Mouse (Mus musculus): ENCODE data around the gene Prelp. TPM values are rescaled to one million over a fixed set of nuclear protein-coding genes. Genes with fewer than 3 reads are reported as not detected.

Prelp gene
- total RNA-seq, 2 experiments from 2014 or later = 25.0 to 29.5 TPM

DNA sequence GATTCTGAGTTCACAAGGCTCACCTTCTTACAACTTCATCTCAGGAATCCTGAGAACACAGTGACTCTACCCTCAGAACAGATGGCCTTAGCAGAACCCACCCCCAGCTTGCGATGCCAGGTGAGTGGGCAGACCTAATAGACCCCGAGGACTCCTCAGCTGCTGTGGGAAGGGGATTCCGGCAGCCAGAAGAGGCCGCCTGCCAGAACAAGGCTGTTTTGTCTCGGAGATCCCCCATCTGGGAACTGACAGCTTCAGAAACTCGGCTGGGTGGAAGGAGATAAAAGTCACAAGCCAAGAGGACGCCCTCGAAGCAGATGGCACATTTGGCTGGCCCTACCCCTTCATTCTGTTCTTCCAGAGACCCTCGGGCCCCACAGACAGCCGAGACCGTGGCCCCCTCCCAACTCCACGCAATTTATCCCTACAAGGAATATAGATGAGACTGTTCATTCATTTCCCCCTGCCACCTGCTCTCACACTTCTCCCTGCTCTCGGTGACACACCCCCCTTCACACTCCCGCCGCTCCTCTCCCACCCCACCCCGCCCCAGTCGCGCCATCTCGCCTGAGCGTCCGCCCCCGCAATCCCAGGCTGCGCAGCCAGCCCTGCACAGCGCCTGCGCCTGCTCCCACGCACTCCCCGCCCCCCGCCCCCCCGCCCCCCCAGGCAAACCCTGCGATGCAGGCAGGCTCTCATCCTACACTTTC is 13.1 kb downstream of the Prelp start, which contains the start of gene Optc:
TSS of gene Optc (minus strand) at position 51 of the 710 bp plus-strand sequence.
- intact Hi-C loops (cut with DNase I) = no loop called here
- peak; percentile 41 to 55 for DNase-seq

DNA sequence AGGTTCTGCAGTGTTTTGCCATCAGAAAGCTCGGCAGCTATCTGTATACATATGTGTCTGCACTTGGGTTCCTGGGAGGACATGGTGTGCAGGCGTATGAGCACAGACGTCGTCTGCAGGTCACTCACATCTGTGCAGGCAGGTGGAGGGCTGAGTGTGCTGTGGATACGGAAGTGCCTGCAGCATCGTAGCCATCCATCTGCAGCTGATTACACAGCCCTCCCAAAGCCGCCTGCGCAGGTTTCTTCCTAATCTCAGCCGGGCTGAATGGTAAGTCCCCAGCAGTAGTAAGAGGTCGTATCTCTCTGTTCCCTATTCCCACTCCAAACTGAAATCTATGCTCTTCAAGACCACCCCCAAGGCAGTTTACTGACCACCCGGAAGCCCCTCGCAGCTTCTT is 14.8 kb downstream of the Prelp start:
- no peak for DNase-seq
- intact Hi-C loops (cut with DNase I) = no loop called here

DNA sequence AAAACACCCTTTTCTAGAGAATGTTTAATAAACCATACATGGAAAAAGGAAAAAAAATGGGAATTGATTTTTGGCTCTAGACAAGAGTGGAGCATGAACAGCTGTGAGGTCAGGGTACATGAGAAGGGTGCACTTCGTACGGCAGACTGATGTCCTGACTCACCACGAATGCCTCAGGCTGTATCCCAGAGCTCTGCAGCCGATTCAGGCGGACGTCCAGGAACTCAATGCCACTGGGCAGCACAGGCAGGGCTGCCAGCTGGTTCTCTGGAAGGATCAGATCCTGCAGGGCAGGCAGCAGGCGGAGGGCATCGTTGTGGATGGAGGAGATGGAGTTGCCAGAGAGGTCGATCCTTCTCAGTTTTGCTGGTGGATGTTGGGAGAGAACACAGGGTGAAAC is 20.4 kb downstream of the Prelp start:
- intact Hi-C loops (cut with DNase I) = no loop called here
- DNase-seq = no peak

DNA sequence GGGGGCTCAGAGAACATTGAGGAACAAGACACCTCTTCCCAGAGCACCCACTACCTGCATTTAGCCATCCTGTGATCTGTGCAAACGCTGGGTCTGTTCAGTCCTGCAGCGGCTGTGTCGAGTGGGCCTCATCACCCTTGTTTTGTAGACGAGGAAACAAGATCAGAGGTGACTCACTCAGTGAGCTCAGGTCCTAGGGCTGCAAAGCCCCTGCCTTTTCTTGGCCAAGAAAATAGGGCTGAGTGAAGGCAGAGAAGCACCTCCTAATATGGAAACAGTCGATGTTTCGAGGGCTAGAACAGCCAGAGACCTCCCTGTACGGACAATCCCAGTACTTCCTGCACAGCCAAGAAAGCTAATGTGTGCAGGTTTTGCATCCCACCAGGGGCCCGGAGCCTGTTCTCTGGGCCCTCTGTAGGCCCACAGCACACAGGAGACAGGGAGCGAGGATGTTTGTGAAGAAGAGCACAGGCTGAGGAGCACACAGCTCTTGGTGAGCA is 22.1 kb downstream of the Prelp start:
- intact Hi-C loops (cut with DNase I) = loop anchor here (5.0 kb wide), 2 partner anchors 97 to 267 kb away; partner anchors contain the start of gene Atp2b4
- no peak for DNase-seq

GRCm38 (mm10) chr1:133897293-133897692 is 23.9 kb downstream of the Prelp start:
- intact Hi-C loops (cut with DNase I) = loop anchor here (5.0 kb wide), 2 partner anchors 95 to 265 kb away; partner anchors contain the start of gene Atp2b4
- no peak for DNase-seq

GRCm38 (mm10) chr1:133891489-133891888 is 29.7 kb downstream of the Prelp start:
- intact Hi-C loops (cut with DNase I) = no loop called here
- peak; percentile 54 to 58 for DNase-seq

DNA sequence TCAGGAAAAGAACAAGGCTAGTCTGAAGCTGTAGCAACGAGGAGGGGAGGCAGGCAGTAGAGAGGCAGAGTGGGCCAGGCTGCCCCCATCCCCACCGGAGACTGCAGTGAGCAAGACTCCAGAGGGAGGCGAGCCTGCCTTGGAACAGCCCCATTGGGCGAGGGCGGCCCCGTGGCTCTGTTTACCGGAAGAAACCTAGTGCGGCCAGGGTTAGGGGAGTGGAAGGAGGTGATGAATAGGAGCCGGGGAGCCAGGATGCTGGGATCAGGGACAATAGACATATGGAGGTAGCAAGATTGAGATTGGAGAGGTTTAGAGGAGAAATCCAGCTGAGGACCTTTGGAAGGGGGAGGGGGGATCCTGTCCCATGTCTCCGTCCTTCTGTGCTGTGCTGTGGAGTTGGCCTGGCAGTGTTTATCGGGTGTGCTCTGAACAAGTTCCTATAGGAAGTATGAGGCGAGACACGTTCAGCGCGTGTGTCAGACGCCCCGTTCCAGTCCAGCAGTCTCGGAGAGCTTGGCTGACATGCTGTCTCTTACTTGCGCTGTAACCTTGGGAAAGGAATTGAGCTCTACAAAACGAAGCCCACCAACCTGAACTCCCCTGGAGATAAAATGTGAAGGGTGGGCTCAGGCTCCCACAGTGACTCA is 31.1 kb downstream of the Prelp start:
- intact Hi-C loops (cut with DNase I) = no loop called here

DNA sequence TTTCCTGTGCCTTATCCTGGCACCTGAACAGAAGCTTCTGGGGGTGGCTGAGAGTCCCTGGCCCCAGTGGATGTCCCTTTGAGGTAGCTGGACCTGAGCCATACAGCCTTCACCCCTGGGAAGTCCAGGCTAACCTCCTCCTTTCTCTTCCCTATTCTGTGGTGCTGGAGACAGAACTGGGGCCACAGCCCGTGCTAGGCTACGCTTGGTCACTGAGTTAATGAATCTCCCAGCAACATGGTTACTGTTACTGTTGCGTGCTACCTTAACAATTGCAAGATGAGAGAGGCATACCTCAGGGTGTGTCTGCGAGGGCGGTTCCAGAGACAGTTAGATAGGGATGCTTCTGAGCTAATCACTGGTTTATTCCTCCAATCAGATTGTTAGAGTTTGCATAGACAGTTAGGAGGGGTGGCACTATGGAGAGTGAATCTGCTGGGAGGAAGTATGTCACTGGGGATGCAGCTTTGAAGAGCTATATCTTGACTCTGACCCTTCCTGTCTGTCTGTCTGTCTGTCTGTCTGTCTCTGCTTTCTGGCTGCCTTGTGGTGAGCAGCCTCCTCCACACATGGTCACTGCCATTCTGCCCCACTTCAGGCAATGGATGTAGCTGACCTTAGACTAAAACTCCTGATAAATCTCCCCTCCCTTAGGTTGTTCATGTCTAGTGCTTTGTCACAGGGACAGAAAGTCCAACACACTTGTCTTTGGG is 33.5 kb downstream of the Prelp start:
- intact Hi-C loops (cut with DNase I) = no loop called here

More for the DNA sequence above, 31.1 kb downstream of the Prelp start:
- DNase-seq = peak in 1 of 2 experiments; percentile 28

GRCm38 (mm10) chr1:133887044-133887443 is 34.2 kb downstream of the Prelp start:
- no peak for DNase-seq
- intact Hi-C loops (cut with DNase I) = no loop called here

More for the DNA sequence above, 33.5 kb downstream of the Prelp start:
- DNase-seq = no peak

- intact Hi-C loops (cut with DNase I) = no loop called here
These were observed 34.8 kb downstream of the Prelp start for GRCm38 (mm10) chr1:133886431-133886830.

DNA sequence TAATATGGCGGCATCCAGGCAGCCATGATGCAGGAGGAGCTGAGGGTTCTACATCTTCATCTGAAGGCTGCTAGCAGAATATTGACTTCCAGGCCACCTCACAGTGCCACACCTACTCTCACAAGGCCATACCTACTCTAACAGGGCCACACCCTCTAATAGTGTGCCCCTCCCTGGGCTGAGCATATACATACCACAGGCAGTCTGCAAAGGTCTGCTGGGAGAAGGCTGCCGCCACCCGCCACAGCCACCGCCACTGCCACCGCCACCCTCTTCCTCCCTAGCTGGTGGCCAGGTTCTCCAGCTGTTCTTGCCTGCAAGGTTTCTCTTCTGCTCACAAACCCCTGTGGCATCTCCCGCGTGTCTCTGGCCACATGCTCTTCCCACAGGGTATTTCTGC is 35.4 kb downstream of the Prelp start:
- intact Hi-C loops (cut with DNase I) = no loop called here
- no peak for DNase-seq

More at GRCm38 (mm10) chr1:133886431-133886830, 34.8 kb downstream of the Prelp start:
- no peak for DNase-seq

DNA sequence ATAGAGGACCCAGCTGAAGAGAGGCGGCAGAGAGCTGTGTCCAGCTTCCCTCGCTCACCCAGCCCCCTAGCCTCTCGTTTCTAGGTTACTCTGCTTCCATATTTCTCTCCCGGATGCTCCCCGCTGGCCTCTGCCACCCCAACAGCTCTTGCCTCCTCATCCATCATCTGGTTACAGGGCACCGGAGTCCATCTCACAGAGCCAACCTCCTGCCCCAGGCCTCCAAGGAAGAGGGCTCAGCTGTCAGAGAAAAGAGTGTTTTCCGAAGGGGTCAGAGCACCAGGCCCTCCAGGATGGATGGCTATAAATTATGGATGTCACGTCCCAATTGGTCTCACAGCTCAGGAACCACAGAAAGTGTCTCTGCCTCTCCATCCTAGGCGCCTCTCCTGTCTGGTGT is 36.5 kb downstream of the Prelp start:
- intact Hi-C loops (cut with DNase I) = no loop called here
- DNase-seq = no peak

GRCm38 (mm10) chr1:133884090-133884489 is 37.1 kb downstream of the Prelp start:
- no peak for DNase-seq
- intact Hi-C loops (cut with DNase I) = no loop called here

GRCm38 (mm10) chr1:133882283-133883217 is 38.7 kb downstream of the Prelp start:
- intact Hi-C loops (cut with DNase I) = no loop called here
- DNase-seq = no peak

DNA sequence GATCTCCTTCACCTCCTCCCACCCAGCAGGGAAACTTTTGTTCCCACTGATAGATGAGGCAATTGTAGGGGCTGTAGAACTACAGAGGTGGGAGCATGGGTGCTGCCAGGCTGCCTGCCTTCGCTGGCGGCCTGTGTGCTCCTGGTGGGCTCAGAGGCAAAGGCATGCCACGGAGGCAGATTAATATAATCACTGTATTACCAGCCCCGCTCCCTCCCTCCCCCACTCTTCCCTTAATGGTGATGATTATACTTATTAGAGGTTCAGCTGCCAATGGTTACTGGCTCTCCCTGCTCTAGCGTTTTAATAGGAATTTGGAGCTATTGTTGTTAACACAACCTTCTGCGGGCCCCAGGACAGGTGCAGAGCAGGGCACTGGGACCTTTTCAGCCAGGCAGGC is 39.4 kb downstream of the Prelp start:
- no peak for DNase-seq
- intact Hi-C loops (cut with DNase I) = no loop called here

DNA sequence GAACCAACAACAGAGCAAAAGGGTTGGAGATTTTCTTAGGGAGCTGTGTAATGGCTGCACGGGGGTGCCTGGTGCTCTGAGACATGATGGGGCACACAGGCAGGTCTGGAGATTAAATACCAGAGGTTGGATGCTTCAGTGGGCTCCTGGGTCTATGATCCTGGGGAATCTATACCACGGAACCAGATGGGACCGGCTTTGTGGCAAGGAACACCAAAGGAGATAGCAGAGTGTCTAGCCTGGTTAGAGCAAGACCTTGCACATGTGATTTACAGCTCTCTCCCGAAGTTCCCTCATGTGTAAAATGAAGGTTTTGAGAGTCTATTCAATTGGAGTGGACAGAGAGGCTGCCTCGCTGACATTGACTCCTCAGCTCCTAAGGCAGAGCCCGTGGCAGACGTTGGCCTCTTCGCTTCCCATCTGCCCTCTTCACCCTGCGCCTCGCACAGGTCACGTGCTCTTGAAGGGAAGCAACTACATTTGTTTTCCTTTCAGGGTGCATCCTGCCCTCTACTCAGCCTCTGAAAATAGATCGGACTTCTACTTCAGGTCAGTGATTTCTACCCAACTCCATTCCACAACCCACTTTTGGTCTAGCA is 42.3 kb downstream of the Prelp start:
- DNase-seq = no peak
- intact Hi-C loops (cut with DNase I) = no loop called here

DNA sequence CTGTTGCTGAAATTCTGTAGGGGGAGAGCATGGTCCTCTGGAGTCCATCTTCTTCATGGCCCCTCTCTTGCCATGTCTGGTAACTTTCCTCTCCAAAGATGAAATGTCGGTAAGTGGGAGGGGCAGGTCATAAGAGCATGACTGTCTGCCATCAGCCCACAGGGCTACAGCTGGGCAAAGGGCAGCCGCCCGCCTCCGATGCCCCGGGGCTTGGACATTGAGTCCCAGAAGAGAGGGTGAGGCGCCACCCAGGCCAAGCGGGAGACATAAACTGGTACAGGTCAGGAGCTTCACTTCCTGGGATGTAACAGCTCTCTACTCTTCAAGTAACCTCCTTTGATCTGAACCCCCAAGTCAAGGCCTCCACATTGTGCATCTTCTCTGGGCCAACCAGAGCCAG is 44.3 kb downstream of the Prelp start:
- intact Hi-C loops (cut with DNase I) = no loop called here

DNA sequence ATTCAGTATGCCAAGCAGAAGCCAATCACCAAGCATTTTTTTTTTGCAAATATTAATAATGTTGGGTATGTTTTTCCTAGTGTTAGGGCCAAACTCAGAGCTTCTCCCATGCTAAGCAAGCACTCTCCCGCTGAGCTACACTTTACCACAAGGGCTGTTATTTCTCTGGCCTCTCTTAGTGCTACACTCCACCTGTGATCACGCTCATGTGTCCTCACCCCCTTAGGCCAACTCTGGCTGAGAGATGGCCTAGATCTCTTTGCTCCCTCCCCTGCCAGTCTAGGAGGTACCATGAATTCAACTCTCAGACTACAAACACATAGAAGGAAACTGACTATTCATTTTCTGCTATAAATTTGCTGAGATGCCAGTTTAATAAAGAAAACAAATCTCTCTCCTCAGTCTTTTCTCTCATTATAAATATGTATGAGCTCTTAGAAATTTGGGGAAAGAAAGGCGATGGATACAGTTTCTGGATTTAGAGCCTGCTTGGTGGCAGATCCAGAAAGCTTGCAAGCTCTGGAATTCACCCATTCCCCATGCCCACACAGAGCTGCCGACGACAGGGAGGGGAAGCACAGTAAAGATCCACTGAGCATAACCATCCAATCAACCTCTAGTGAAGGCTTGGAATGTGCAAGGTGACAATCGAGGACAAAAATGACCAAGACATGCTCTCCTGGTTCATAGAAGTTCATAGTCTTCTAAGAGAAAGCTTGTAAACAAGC is 48.0 kb downstream of the Prelp start:
- DNase-seq = no peak
- intact Hi-C loops (cut with DNase I) = no loop called here

More for the DNA sequence above, 44.3 kb downstream of the Prelp start:
- DNase-seq = no peak

GRCm38 (mm10) chr1:133871241-133871640 is 50.0 kb downstream of the Prelp start:
- DNase-seq = no peak
- intact Hi-C loops (cut with DNase I) = no loop called here
